Mouse (Mus musculus) CD4-positive helper T cell, adult 2 months (primary cell): ENCODE measurements at regions not wholly inside any gene's neighbourhood (a gene's known extent, or its start where the extent isn't known, plus 50 kb on each side); places are given as distances from the start of the nearest gene placed in this dataset.

ENCODE experiments used
- DNase-seq: peaks from one replicate; pipeline ENCODE4 v3.0.0-alpha.2; 2012; ENCODE audit warnings: low read depth, missing footprints, low spot score

GRCm38 (mm10) chr10:44826271-44826670 is 240.7 kb upstream of the Prep start:
- no peak for DNase-seq

GRCm38 (mm10) chr10:44821666-44822065 is 245.3 kb upstream of the Prep start:
- peak; percentile 81 for DNase-seq

GRCm38 (mm10) chr10:44820379-44820778 is 246.6 kb upstream of the Prep start:
- DNase-seq: no peak

- DNase-seq: peak; percentile 13
Observed at GRCm38 (mm10) chr10:44819361-44819760, 247.6 kb upstream of the Prep start.

GRCm38 (mm10) chr10:44818615-44819014 is 248.4 kb upstream of the Prep start:
- no peak for DNase-seq

- no peak for DNase-seq
Observed at GRCm38 (mm10) chr10:44796205-44796604, 267.9 kb upstream of the Prdm1 start.

- no peak for DNase-seq
Observed at GRCm38 (mm10) chr10:44785386-44785785, 257.1 kb upstream of the Prdm1 start.

- DNase-seq: no peak
Observed at GRCm38 (mm10) chr10:44780381-44780958, 252.2 kb upstream of the Prdm1 start.

- DNase-seq: no peak
Observed at GRCm38 (mm10) chr10:44779568-44780207, 251.4 kb upstream of the Prdm1 start.

- DNase-seq: no peak
Observed at GRCm38 (mm10) chr10:44777214-44777613, 248.9 kb upstream of the Prdm1 start.

- DNase-seq: no peak
Observed at GRCm38 (mm10) chr10:44776175-44776574, 247.9 kb upstream of the Prdm1 start.

- no peak for DNase-seq
Observed at GRCm38 (mm10) chr10:44765527-44765926, 237.2 kb upstream of the Prdm1 start.

GRCm38 (mm10) chr10:44763102-44763501 is 234.8 kb upstream of the Prdm1 start:
- DNase-seq: no peak

- DNase-seq: no peak
Observed at GRCm38 (mm10) chr10:44762068-44762467, 233.8 kb upstream of the Prdm1 start.

- peak; percentile 7 for DNase-seq
Observed at GRCm38 (mm10) chr10:44761324-44761723, 233.0 kb upstream of the Prdm1 start.

GRCm38 (mm10) chr10:44755355-44755957 is 227.2 kb upstream of the Prdm1 start:
- no peak for DNase-seq

- no peak for DNase-seq
Observed at GRCm38 (mm10) chr10:44754930-44755329, 226.6 kb upstream of the Prdm1 start.

GRCm38 (mm10) chr10:44752719-44753390 is 224.6 kb upstream of the Prdm1 start:
- no peak for DNase-seq

- DNase-seq: no peak
Observed at GRCm38 (mm10) chr10:44751061-44751460, 222.8 kb upstream of the Prdm1 start.

- DNase-seq: no peak
Observed at GRCm38 (mm10) chr10:44749206-44749605, 220.9 kb upstream of the Prdm1 start.

- DNase-seq: no peak
Observed at GRCm38 (mm10) chr10:44747419-44747818, 219.1 kb upstream of the Prdm1 start.

- DNase-seq: no peak
Observed at GRCm38 (mm10) chr10:44744221-44744620, 215.9 kb upstream of the Prdm1 start.

GRCm38 (mm10) chr10:44733641-44734040 is 205.3 kb upstream of the Prdm1 start:
- no peak for DNase-seq
